Mouse (Mus musculus) cerebral cortex, adult 2 months (tissue): ENCODE results near the gene Coro1b.

Source experiments
- WGBS: fragments of 180-500 bp; shearing (Covaris S2); methylation state at CpG from one replicate; pipeline ENCODE4 v1.1.7; 2018; 5-methylcytosine and 5-hydroxymethylcytosine counted together

Coro1b gene

DNA sequence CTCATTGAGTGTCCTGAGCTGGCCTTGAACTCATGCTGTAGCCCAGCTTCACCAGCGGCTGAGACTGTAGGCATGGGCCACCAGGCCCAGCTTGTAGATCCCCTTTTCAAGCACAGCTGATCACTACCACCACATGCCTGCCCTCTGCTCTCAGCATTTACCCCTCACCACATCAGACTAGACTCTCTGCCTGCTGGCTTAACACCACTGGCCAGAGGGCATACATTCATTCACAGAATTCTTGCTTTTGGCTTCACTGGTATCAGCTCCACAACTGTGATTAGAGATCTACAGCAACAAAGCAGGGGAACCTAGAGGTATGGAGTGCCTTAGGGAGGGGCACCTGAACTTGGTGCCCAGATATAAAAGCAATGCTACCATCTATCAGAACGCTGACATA is 27.9 kb upstream of the Coro1b start:
- WGBS = 85% methylated on average over 2 of the region's 2 CpGs

DNA sequence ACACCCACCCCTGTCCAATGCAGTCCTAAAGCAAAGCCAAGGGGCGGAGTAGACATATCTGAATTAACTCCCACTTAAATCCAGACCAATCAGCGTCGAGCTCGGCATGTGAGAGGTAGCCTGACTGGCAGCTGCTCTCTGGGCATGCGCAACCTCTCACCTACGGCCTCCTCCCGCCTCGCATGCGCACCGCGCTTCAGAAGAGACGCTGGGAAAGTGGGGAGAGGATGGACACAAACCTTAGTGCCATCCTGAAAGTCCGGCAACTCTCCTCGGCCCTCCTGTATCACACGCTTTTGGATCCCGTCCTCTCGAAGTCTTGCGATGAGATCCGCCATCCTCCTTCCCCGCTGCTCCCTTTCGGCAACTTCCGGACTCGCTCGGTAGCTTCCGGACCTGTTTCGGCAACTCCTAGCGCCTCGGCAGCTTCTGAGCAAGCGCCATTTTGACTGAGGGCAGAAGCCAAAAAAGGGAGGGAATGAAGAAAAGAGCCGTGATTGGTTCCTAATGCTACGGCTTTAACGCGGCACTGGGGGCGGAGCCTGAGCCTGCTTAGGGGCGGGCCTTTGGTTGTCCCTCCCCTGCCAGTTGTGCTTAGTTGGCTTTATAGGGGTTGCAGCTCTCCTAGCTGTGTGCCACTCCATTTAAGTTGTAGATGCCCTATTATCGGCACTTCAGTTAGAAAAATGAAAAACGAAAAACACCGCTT is 27.2 kb upstream of the Coro1b start:
- WGBS = 2% methylated on average over 38 of the region's 38 CpGs

DNA sequence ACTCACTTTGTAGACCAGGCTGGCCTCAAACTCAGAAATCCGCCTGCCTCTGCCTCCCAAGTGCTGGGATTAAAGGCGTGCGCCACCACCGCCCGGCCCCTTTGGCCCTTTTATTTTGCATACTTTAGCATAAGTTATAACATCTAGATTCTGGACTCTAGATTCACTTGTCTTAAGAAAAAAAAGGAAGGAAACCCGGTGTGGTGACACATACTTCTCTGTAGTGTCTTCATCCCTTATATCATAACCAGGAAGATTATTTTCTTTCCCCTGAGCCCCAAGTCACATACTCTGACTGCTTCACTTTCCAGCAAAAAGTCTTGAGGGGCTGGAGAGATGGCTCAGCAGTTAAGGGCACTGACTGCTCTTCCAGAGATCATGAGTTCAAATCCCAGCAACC is 26.5 kb upstream of the Coro1b start:
- 60% methylated on average over 6 of the region's 6 CpGs for WGBS

DNA sequence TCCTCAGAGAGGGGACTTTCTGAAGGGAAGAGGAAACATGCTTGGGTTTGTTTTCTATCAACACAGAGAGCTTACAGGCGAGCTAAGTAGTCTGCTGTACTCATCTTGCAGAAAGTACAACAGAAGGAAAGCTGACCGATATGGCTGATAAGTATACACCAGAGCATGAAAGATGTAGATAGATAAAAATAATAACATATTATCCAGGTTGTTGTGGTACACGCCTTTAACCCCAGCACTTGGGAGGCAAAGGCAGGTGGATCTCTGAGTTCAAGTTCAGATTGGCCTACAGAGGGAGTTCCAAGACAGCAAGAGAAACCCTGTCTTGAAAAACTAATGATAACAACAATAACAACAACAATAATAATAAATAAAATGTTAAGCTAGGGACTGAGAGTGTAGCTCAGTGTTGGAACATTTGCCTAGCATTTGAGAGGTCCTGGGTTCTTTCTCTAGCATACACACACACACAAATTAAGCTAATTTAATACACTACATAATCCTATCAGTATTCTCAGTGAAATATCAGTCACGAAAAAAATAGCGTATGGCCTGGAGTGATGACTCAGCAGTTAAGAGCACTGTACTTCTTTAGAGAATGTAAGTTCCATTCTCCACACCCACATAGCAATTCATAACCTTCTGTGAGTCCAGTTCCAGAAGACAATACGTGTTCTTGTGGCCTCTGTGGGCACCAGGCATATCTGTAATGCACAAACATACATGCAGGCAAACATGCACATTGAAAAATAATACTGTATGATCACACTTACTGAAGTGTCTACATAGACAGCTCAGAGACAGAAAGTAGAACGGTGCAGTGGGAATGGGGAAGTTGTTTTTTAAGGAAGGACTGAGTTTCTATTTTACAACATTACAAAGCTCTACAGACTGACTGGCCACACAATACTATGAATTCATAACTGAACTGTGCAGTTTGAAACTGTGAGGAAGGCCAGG is 25.7 kb upstream of the Coro1b start:
- 67% methylated on average over 7 of the region's 7 CpGs for WGBS

DNA sequence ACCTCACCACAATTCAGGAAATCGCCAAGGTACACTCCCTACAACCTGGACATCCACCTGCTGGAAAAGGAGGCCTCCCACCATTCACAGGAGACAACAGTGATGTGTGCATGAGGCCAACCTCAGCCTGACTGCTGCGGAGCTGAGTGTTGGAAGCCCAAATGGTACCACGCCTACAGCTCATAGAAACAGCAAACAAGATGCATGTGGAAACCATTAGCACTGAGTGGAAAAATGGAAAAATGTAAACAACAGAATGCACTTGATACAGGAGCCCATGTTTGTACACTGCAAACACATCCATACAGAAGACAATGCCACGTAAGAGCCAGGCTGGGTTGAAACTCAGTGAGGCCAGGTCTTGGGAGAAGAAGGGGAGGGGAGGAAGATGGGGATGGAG is 24.0 kb upstream of the Coro1b start:
- WGBS = 85% methylated on average over 4 of the region's 4 CpGs

DNA sequence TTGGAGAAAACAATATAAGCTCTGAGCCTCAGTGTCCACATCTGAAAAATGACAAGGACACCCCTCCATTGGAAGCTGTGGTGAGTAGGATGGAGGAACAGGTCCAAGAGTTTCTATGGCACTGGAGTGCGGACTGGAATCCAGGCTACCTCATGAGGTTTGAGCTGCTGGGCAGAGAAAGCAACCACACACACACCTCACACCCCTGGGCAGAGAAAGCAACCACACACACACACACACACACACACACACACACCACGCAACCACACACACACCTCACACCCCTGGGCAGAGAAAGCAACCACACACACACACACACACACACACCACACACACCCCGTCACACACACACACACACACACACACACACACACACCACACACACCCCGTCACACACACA is 23.2 kb upstream of the Coro1b start:
- WGBS = 4% methylated on average over 4 of the region's 4 CpGs

DNA sequence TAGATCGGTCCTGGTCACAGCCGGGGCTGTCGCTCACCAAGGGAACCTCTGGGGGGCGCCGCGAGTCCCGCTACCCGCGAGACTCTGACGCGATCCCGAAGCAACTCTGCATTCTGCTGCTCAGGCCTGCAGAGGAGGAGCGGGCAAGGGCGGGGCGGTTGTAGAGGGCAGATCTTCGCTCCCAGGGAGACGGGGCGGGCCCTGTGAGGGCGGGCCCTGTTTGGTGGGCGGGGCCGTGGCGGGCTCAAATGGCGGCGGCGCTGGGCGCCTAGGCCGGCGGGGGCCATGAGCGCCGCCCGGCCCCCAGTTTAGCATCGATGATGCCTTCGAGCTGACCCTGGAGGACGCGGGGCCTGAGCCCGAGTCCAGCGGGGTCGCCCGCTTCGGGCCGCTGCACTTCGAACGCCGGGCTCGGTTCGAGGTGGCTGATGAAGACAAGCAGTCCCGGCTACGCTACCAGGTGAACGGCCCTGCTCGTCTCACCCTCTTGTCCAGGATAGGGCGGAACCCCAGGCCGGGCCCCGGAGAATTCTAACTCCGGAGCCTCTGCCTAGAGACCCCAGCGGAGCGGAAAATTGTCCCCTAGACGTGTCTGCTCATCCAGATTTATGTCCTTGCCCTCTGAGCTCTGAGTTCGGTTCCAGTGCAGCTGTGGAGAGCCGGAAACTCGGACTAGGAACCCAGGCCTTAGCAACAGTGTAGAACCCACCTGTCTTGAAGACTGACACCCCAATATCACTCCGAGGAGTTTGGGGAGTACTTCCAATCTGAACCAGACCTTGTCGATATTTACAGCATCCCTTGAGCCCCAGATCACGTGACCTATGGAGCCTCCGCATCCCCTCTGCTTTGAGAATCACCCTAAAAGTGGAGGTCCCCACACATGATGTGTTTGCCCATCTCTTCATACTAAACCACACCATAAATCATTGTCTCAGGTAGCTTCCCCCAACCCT is 22.4 kb upstream of the Coro1b start, which contains the start of gene Aip:
Aip (minus strand) TSS at position 118 of the 956 bp plus-strand sequence.
- WGBS = under 1% methylated on average over 63 of the region's 64 CpGs

DNA sequence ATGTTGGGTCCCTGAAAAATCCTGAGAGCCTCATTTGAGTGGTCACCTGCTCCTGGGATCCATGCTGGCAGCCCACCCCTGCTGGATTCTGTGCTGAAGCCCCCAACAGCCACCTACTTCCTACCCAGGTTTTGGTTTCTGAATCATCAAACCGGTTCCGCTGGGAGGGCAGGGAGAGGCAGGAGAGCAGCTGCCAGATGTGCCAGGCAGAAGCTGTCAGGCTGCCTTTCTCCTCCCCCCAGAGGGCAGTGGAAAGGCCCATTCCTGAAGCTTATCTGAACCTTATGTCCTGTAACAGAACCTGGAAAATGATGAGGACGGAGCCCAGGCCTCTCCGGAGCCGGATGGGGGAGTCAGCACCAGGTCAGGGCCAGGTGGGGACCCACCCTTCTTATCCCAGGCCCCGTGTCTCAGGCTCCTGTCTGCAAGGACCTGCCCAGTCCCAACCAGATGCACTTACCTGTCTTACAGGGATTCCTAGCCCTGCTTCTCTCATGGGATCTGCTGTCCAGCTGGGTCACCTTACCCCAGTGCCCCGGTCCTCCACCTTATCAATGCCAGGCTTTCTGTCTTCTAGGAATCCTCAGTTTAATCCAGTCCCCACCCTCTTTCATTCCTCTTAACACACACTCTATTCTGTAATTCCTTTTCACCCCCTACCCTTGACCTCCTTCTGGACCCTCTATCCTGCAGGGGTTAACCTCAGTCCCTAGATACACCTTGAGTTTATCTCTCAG is 21.5 kb upstream of the Coro1b start:
- WGBS = 63% methylated on average over 7 of the region's 7 CpGs

DNA sequence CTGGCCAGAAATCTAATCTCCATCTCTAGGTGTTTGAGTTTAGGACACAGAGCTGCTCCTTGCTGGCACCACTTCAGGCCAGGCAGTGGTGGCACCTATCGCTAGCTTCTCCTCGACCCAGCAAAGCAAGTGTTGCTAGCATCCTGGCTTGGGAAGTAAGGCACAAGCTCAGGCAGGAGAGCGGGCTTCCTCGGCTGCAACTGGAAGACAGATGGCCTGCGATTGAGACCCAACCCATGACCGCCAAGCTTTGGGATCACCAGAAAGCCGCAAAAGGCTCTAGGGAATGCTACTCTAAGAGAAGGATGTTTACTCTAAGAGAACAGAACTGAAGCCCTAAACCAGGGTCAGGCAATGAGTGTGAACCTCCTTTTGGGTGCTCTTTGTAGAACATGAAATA is 19.0 kb upstream of the Coro1b start:
- WGBS = 88% methylated on average over 7 of the region's 7 CpGs

DNA sequence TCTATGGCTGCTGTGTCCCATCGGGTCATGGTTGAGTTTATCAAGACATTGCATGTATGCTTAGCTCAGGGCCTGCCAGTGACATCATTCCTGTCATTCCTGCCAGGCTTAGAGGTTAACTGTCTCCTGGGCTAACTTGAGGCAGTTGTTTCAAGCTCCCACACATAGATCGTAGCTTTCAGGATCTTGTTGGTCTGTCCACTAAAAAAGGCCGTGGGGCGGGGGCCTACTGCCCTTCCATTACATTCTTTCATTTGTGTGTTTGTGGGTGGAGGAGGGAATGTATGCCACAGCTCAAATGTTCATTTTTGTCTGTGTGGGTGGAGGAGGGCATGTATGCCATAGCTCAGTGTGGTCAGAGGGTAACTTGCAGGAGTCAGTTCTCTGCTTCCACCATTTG is 18.3 kb upstream of the Coro1b start:
- 86% methylated on average over 4 of the region's 4 CpGs for WGBS

DNA sequence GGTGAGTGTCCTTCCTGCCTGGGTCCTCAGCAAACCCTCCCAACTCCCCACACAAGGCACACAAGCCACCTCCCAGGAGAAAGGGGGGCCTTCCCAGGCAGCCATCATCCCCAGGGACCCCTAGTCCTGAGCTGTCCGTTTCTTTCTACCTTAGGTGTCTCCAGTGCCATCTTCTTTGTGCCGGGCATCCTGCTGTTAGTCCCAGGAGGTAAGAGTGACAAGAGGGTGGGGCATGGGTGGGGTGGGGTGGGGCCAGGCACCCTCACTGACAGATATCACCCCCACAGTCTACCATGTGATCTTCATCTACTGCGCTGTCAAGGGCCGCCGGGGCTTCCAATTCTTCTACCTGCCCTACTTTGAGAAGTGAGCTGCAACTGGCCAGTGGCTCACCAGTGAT is 17.3 kb upstream of the Coro1b start:
- 90% methylated on average over 5 of the region's 5 CpGs for WGBS

DNA sequence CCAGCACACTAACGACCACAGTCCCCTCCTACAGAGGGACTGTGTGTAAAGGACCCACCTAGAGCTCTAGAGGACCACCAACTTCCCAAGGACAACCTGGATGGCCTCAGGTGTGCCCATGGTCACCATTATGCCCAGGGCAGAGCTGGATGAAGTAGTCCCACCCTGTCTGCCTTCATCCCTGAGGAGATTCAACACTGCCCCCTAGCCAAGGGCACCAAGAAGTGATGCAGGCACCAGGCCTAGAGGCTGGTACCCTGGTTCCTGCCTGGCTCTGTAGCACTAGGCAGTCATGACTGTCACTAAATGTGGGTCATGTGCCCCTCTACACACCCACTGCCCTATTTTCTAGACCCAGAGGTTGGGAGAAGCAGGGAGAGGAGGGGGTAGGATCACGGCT is 16.7 kb upstream of the Coro1b start:
- 78% methylated on average over 2 of the region's 2 CpGs for WGBS

DNA sequence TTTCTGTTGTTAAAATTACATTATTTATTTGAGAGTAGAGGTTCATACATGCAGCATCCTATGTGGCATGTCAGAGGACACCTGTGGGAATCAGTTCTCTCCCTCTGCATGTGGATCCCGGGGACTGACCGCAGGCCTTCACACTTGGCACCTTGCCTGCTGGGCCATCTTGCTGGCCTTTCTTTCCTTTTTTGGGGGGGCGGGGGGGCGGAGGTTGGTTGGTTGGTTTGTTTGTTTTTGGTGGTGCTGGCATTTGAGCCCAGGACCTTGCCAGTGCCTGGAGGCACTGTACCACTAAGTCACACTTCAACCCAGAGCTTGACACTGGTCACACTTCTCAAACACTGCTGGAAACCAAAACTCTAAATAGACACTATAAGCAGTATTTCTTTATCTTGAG is 14.1 kb upstream of the Coro1b start:
- WGBS = 79% methylated on average over 4 of the region's 4 CpGs

DNA sequence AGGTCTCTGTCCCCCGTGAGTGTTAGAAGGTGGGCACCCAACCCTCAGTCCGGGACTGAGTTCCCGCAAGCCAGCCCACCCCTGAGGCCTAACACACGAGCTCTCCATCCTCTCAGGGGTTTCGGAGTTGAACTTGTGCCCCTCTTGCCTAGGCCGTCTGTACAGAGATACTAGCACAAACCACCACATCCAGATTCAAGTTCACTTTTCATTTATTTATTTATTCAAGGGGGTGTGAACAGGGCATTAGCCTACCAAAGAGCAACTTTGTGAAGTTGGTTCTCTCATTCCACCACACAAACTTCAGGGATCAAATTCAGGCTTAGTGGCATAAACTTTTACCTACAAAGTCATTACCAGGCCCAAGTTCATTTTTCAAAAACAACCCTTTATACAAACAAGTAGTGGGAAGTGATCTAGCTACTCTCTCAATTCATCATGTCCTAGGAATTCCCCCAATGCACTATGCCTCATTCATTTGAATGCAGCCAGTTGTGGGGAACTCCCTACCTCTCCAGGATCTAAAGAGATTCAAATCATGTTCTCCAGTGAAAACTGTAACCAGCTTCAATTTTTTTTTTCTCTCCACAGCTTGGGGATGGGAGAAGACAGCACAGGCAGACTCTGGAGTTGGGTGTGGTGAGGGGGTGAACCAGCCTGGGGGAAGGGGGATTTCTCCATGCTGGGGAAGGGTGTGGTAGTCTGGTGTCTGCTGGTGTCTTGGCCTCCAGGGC is 13.0 kb upstream of the Coro1b start:
- 85% methylated on average over 6 of the region's 6 CpGs for WGBS

DNA sequence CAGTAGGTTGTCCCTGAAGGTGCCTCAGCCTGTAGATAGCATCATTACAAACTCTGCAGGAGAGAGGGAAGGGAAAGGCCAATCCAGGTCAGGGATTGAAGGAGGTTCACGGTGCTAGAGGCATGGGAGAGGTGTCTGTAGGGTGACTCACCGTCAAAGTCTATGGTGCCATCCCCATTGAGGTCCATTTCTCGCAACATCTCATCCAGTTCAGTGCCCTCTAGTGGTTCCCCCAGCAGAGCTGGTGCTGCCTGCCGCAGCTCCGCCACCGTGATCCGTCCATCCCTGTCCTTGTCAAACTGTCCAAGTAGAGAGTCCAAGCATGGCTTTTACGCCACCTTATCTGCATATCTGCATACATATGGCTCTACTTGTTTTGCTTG is 12.5 kb upstream of the Coro1b start:
- WGBS = 37% methylated on average over 8 of the region's 8 CpGs

DNA sequence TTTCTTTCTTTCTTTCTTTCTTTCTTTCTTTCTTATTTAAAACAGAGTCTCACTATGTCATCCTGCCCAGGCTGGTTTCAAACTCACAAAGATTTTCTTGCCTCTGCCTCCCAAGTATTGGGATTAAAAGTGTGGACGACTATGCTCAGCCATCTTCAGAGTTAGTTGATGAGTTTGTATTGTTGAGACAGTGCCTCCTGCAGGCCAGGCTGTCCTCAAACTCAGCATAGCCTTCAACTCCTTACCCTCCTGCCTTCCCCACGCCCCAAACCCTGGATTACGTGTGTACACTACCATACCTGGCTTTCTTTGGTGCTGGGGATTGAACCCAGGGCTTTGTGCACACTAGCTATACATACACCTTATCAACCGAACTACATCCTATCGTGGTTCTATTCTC is 12.0 kb upstream of the Coro1b start:
- 87% methylated on average over 5 of the region's 5 CpGs for WGBS

DNA sequence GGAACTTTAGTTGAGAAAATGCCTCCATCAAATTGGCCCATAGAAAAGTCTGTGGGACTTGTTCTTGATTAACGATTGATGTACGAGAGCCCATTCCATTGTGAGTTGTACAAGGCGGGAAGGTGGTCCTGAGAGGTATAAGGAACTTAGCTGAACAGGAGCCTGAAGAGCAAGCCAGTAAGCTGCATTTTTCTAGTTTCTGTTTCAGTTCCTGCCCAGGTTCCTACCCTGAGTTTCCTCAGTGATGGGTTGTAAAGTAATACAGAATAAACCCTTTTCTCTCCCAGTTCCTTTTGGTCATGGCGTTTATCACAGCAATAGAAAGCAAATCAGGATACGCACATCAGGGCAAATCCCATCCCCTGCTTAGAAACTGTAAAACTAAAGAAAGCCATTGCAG is 10.5 kb upstream of the Coro1b start:
- WGBS = 82% methylated on average over 5 of the region's 5 CpGs

DNA sequence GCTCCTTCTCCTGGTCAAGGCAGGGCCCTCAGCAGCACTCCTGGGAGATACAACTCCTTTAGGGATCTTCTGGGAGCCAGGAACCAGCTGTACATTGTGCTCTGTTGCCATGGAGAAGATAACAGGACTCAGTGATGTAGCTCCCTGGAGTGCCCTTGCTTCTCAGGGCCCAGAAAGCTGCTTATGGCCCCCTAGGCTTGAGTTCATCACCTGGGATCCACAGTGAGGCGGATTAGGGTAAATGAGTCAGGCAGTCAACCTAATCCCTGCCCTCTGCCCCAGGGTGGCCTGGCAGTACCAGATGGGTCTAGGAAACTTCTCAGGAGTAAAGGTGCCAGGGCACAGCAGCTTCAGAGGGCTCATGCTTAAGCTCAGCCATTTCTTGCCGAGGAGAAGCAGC is 9.0 kb upstream of the Coro1b start, which contains the start of gene Gpr152:
Gpr152 (plus strand) TSS at position 342 of the 400 bp plus-strand sequence.
- WGBS = 91% methylated on average over 2 of the region's 2 CpGs

DNA sequence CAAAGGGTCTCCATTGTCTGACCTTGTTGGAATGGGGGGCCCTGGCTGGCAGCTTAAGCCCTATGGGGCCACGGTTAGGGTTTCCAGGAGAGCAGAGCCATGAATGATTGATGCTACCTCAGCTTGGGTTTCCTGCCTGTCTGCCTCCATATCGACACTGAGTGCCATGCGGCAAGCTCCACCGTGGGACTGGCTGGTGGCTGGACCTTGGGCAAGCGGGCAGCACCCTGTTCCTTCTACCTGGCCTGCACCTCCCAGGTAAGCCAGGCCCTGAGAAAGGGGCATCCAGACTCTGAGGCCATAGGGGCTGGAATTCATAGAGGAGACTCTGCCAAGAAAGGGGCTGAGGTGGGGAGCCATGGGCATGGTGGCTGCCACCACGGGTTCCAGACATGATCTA is 8.3 kb upstream of the Coro1b start:
- WGBS = 88% methylated on average over 6 of the region's 6 CpGs

DNA sequence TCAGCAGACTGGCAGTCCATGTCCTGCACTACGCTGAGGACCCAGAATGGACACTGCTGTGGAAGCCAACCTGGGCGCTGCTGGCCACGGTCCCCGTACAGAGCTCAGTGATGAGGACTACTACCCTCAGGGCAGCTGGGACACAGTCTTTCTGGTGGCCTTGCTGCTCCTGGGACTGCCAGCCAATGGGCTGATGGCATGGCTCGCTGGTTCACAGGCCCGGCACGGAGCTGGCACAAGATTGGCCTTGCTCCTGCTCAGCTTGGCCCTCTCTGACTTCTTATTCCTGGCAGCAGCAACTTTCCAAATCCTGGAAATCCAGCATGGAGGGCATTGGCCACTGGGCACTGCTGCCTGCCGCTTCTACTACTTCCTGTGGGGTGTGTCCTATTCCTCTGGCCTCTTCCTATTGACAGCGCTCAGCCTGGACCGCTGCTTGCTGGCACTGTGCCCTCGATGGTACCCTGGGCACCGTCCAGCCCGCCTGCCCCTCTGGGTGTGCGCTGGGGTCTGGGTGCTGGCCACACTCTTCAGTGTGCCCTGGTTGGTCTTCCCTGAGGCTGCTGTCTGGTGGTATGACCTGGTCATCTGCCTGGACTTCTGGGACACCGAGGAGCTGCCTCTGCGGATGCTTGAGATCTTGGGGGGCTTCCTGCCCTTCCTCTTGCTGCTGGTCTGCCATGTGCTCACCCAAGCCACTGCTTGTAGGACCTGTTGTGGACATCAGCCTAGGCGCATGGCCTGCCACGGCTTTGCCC is 5.8 kb upstream of the Coro1b start:
- WGBS = 80% methylated on average over 18 of the region's 18 CpGs
